Mouse (Mus musculus) spleen, adult 12 weeks (tissue): ENCODE results near the gene Zfyve21.

ENCODE experiments used
- DNase-seq: peaks from one replicate; pipeline ENCODE4 v3.0.0; 2022; ENCODE audit warnings: low spot score

Zfyve21 gene

DNA sequence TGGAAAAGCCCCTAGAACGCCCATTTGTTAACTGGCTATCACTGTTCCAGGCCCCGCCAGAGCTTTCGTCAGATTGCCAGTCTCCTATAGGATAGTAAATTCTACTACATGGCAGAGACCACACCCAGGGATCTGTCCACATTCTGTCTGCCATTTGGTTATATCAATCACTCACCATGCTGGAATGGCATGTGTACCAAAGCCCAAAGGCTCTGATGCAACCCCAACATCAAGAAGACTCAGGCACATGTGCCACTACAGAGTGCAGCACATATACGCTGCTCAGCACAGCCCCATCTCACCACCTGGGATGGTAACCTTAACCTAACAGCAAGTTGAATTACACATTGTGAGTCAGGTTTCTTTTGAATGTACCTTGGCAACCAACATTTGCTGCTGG is 32.0 kb downstream of the Zfyve21 start:
- DNase-seq = no peak

DNA sequence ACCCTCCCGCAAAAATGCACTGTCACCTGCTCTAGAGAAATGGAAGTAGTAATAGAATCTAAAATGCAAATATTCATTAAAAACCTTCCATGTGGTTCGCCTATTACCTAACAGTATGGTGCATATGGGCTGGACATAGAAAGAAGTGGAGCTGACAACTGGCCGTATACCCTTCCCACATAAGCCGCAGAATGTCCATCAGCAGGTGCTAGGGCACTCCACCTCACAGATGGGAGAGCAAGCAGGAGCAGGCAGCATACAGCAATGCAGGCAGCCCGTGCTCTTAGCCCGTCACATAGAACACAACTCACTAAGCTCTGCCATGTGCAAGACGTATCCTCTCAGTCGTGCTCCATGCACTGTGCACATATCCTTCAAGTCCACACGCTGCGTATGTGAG is 32.8 kb downstream of the Zfyve21 start:
- no peak for DNase-seq

DNA sequence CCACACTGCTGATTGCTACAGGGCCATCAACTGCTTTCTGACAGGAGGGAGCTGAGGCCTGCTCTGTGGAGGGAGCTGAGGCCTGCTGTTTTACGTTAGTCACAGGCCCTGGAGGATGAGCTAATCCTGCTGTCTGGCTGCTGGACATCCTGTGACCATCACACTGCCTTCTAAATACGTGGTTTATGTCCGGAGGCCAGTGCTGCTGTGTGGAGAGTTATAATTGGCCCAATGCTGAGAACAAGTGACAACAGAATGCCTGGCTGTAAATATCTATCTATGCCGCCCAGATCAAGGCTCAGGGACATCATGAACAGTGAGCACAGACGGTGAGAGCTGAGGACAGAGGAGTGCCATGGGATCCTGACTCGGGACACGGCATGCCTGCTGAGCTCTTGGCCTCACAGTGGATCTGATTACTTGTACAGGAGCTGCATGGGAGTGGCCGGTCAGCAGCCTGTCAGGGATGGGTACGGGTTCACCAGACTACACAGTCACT is 34.4 kb downstream of the Zfyve21 start:
- DNase-seq = no peak

DNA sequence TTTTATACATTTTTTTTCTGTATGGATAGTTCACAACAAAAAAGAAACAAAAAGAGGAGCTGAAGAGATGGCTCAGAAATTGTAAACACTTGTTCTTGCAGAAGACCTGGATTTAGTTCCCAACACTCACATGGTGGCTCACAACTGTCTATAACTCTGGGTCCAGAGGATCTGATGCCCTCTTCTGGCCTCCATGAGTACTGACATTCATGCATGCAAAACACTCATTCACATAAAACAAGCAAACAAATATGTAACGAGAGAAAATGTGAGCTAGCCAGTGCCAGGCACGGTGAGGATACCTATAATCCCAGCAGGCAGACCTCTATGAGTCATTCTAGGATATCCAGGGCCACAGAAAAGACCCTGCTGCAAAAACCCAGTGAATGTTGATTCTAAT is 37.3 kb downstream of the Zfyve21 start:
- no peak for DNase-seq

DNA sequence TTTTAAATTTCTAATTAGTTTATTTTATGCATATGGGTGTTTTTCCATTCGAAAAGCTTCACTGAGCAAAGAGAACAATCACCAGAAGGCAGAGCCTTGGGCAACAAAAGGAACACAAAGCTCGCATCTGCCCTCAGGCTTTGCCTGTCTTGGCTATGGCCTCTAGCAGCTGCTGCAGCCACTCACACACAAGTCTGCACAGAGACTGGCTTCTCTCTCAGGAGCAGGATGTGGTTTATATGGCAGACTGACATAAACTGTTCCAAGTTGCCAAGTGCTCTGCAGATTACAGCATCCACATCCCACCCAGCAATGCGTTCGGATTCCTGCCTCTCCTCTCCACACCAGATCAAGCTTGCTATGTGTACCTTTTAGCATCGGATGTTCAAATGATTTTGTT is 37.8 kb downstream of the Zfyve21 start:
- no peak for DNase-seq

DNA sequence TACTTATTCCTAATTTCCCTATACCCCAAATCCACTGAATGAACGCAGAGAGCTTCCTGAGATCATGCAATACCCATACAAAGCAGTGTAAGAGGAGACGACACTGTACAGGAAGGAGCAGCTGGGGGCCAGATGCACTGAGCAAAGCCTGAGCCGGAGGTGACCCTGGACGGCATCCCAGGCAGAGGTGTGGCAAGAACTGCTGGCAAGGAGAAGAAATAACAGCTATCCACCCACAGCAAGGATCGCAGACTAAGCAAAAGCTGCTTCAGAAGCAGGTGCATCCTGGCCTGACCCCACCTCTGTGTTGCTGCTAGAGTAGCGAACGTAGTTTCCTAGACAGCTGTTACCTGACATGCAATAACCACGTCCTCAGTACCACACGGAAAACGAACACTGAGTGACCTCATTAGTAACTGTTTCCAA is 39.1 kb downstream of the Zfyve21 start:
- no peak for DNase-seq

DNA sequence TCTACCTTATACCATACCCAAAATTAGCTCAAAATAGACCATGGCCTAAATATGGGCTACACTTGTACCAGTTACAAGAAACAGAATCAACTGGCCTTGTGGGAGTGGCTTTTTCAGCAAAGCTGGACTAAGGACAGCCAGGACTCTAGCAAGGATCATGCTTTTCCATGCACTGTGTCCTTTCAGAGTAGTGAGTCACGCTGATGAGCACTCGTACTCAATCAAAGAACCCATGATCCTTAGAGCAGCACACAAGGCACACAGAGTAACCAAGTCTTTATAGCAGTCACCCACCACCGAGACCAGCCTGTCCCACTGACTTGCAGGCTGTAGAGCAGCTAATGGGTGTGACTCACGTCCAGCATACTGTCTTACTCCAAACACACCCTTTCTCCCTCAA is 39.6 kb downstream of the Zfyve21 start:
- DNase-seq = no peak

DNA sequence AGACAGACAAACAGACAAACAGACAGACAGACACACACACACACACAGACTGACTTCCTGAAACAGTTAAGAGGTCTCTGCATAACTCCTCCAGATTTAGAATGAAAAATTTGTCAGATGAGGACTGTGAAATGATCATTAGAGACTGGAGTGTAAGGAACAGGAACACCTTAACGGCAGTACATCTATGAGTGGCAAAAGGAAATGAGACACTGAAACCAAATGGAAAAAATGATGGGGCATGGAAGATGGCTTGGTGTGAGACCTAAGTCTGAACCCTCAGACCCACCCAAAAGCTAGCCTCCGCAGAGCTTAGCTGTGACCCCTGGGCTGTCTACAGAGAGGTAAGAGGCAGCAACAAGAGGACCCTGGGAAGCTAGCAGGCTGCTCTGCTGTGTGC is 41.5 kb downstream of the Zfyve21 start:
- no peak for DNase-seq

DNA sequence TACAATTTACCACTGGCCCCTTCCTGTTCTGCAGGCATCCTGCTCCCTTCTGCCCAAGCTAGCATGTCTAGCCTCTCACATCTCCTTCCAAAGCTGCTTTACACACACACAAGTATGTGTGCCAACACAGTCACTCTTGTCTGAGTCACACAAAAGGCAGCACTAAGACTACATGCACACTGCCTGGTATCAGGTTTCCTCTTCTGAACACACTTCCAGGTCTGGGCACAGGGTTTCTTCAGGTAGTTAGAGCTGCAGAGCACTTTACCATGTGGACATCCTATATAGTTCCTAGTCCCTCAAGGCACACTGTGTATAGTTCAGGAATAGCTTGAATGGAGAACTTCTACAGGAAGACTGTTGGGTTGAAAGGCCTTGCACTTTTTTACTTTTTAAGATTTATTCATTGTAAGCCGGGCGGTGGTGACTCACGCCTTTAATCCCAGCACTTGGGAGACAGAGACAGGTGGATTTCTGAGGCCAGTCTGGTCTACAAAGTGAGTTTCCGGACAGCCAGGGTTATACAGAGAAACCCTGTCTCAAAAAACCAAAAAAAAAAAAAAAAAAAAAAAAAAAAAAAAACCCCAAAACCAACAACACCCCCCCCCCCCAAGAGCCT is 50.3 kb downstream of the Zfyve21 start:
- no peak for DNase-seq

DNA sequence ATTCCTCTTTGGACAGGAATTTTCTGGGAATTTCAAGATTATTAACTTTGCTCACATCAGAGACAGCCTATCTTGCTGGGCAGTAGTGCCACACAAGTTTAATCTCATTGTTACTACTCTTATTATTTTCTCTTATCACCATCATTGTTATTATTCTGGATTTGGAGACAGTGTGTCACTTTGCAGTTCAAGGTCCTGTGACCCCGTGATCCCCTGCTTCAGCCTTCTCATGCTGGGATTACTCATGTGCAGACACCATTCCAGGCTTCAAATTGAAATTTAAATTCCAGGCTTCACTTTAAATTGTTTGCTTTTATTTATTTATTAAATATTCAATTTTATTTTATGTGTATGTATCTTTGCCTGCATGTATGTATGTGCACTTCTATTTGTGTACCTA is 55.8 kb downstream of the Zfyve21 start:
- DNase-seq = no peak

DNA sequence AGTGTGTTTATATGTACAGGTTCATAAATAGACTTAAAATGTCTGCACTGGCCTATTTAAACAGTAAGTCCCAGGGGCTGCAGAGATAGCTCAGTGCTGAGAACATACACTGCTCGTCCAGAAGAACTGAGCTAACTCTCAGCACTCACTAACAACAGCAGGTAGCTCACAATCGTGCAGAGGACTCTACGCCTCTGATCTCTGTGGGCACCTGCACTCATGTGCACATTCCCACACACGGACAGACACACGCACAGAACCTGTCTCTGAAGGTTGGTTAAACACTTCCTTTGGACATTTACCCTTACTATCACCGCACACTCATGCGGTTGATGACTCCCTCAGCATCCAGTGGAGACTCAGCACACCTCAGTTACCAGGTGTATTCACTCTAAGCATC is 56.8 kb downstream of the Zfyve21 start:
- DNase-seq = no peak

DNA sequence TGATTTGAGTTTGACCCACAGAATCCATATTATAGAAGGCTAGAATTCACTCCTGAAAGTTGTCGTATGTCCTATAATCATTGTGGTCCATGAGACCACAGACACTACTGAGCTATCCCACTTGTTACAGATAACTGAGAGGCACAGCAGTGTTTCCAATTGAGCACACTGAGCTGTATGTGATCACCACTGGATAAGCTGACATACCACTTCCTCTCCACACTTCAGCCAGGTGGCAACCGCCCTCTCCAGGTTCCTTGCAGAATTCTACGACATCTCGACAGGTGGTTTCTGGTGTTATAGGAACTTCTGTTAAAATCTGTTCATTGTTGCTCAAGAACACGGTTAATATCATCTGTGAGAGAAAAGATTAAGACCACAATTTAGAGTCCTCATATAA is 58.1 kb downstream of the Zfyve21 start:
- no peak for DNase-seq

DNA sequence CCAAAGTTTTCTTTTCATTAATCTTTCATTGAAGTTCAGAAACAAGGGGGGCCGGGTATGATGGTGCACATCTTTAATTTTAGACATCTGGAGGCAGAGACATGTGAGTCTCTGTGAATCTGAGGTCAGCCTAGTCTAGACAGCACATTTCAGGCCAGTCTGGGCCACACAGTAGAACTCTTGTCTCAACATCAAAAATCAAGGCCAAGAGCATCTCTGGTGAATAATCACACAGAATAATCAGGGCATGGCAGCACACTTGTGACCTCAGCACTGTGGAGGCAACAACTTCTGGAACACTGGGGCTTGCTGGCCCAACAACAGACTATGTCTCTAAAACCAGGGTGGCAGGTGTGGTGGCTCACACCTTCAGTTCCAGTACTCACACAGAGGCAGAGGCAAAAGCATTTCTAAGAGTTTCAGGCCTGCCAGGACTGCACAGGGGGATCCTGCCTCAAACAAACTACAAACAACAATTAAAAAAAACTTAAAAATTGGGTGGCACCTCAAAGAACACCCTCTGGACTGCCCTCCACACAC is 60.7 kb downstream of the Zfyve21 start:
- DNase-seq = no peak

DNA sequence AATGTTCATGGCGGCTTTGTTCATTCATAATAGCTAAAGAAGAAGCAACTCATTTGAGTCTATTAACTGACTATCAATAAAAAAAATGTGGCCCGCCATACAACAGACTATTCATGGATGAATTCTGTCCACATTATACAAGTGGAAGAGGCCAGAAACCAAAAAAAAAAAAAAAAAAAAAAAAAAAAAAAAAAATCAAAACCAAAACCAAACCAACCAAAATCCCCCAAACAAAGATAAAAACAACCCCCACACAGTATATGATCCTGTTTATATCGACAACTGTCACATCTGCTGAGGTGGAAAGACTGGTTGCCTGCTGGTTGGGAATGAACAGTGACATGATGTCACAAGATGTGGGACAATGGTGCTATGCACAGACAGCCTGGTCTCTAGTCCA is 61.5 kb downstream of the Zfyve21 start:
- no peak for DNase-seq

DNA sequence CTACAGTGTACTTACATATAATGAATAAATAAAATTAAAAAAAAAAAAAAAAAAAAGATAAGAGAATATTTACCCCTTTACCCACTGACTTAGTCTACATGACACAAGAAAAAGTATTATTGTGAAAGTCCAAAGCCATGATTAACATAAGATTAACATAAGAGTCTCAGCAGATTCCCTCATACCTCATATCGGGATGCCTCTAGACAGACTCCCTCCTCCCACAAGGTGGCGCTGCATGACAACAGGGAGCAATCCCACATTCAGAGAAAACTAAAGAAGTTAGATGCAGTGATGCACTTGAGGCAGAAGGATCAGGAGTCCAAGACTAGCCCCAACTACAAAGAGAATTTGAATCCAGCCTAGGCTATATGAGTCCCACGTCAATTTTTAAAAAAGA is 64.2 kb downstream of the Zfyve21 start:
- peak; percentile 68 for DNase-seq
